Mouse (Mus musculus) gastrocnemius, postnatal 25 days (tissue): ENCODE data around the gene Ttyh2. TPM values are rescaled to one million over a fixed set of nuclear protein-coding genes. Genes with fewer than 3 reads are reported as not detected.
"Not testable (repeated sequence)": the region's sequence is repeated elsewhere in the genome, so short reads cannot be mapped to it uniquely, and the experiment has no call there.

Source experiments
- DNase-seq: peaks from one replicate; pipeline ENCODE4 v3.0.0; 2022
- total RNA-seq, 2 experiments: library from RNA; stranded (reverse); gene quantifications; 1 replicate in 1 of 2; 2 replicates in 1 of 2; pipeline ENCODE4 v1.2.3; 2021

Gene Ttyh2
- total RNA-seq, 2 experiments from 2014 or later = 17.9 to 20.1 TPM

- DNase-seq = no peak
Measured at GRCm38 (mm10) chr11:114657737-114658136, 17.5 kb upstream of the Ttyh2 start.

DNA sequence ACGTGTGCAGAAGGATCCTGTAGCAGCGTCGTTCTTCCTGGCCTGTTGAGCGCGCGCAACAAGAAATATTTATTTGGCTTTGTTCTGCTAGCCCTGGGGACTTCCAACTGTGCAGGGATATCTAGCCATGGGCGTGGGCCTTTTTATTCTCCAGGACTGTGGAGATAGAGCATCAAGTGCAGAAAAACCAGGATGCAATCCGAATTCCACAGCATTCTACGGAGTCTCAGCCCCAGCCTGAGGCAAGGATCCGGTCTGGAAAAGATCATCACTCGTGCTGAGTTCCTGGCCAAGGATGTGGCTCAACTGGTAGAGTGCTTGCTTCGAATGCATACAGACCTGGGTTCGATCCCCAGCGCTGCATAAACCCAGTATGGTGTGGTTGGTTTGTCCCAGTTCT lies 13.1 kb upstream of the Ttyh2 start:
- no peak for DNase-seq

GRCm38 (mm10) chr11:114662746-114663362 lies 12.4 kb upstream of the Ttyh2 start:
- peak; percentile 40 for DNase-seq

DNA sequence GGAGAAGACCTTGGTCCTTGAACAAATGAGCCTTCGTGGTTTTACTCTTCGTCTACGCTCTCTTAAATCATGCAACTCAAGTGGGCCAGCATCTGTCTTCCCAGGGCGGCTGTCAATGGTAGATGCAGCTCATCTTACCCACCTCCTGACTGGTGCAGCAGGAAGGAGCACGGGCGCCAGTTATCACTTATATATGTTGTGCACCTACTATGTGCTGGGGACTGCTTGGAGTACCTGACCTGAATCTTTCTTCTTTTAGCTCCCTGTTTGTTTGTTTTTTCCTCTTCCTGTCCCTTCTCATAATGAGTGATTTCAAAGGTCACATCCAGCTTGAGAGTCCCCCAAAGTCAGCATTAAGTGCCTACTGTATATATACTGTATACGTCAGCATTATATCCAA lies 11.1 kb upstream of the Ttyh2 start:
- DNase-seq = no peak

- DNase-seq = no peak
Measured at GRCm38 (mm10) chr11:114665463-114665862, 9.8 kb upstream of the Ttyh2 start.

DNA sequence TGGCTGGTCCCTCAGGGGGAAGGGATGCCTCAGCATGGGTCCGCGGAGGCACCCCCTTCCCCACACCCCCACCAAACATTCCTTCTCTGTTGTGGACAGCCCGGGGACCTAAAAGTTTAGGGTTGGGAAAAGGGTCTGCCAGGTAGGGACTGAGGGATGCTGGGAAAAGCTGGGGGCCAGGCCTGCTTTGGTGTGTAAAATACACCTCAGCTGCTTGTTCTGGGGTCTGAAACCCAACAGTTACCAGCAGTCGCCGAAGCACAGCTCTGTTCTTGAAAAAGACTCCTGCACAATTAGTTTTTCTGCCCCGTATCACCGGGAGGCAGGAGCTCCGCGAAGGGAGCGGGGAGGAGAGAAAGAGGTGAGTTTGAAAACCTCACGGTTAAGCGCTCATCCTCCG lies 8.4 kb upstream of the Ttyh2 start:
- DNase-seq = no peak

DNA sequence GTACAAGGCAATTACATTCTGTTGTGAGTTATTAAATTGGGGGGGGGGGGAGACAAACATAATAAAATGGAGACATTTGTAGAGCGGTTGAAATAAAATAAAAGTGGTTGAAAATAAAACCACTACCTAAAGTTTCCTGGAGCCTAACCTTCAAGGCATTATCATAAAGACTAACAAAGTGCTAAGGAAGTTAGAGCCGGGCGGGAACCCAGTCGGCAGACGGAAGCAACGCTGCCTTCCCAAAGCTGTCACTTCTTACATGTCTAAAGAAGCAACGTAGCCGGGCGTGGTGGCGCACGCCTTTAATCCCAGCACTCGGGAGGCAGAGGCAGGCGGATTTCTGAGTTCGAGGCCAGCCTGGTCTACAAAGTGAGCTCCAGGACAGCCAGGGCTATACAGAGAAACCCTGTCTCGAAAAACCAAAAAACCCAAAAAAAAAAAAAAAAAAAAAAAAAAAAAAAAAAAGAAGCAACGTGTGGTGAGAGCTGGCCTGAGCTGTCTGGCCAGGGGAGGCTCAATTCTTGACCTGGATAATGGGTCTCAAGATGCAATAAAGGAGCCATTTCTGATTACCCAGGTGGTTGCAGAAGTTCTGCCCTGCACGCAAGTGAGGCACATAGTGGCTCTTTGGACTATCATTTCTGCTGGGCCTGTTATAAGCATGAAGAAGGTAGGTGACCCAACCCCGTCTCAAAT lies 7.8 kb upstream of the Ttyh2 start:
- no peak for DNase-seq

DNA sequence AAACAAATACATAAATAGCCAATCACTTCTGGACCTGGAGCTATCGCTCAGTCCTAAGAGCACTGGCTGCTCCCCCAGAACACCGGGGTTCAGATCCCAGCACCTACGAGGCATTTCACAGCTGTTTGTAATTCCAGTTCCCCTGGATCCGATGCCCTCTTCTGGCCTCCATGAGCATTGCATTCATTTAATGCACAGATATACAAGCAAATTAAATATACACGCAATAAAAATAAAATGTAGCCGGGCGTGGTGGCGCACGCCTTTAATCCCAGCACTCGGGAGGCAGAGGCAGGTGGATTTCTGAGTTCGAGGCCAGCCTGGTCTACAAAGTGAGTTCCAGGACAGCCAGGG lies 7.3 kb upstream of the Ttyh2 start:
- not testable (repeated sequence) for DNase-seq

DNA sequence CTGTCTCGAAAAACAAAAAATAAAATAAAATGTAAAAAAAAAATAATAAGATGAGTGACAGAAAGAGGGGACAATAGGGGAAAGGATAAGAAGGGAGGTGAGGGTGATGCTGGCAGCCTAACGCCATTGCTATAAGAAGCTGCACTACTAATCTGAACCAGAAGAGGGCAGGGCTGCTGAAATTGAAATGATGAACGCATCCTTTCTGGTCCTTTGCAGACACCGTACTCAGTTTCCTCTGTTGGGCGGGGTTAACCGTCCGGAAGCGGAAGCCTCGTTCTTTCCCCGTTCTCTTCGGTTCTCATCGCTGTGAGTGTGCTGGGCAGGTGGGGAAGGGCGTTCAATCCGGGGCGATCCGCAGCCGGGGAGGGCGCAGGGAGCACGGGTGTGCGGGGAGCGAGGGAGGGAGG lies 6.9 kb upstream of the Ttyh2 start, which contains the start of gene Rpl38:
Gene Rpl38, plus strand, starts transcription at position 224 of the 410 bp plus-strand sequence.
- peak; percentile 88 for DNase-seq

DNA sequence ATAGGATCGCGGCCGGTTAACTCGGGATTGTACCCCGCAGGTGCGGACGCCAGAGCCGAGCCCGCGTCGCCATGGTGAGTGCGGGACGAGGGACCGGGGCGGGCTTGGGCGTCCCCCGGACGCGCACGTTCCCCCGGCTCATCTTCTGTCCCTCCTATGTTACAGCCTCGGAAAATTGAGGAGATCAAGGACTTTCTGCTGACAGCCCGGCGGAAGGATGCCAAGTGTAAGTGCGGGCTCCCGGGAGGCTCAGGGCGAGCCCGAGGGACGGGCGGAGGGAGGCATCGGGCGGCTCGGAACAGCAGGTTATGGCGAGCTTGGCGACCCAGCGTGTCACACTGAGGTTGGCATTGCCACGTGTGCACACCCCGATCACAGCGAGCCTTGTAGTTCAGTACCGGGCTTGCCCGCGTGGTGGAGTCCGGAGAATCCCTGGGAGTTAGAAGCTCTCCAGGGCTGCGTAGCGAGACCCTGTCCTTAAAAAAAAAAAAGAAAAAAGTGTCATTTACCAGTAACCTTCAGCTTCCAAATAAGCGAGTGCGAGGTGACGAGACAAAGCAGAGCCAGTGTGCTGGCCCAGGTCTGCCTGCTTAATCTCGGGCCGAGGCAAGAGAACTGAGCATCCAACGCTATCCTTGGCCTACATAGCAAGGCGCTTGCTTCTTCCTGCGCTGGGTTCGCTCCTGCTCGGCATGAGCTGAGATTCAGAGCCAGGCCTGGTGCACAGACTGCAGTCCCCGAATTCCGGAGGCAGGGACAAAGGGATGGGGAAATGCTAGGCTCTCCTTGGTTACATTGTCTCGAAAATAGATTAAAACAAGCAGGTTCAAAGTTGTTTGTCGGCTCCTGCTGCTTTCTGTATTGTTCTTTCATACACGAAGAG lies 6.2 kb upstream of the Ttyh2 start:
- DNase-seq = peak; percentile 66

DNA sequence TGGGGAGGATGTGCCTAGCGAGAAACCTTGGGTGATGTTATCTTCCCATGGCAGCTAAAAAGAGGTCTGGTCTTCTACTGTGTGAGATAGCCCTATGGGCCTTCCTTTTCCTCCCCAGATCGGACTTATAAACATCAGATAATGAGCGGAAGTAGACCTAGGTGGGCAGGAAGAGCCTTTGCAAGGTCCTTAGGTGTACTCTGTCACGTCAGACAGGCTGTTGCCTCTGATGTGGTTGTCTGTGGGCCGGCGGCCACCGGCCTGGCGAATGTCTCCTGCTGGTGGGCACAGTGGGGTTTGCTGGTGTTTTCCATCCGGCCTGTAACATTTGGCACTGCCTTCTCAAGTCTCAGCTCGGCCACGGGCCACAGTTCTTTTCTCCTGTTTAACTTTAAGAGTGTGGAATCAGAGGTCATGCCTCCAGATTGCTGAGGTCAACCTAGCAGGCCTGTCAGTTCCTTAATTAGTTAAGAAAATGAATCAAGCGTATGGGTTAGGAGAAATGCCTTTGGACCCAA lies 5.5 kb upstream of the Ttyh2 start:
- no peak for DNase-seq

GRCm38 (mm10) chr11:114671147-114671546 lies 4.1 kb upstream of the Ttyh2 start:
- no peak for DNase-seq

GRCm38 (mm10) chr11:114672794-114673718 lies 2.2 kb upstream of the Ttyh2 start:
- DNase-seq = no peak

GRCm38 (mm10) chr11:114673719-114674050 lies 1.5 kb upstream of the Ttyh2 start:
- DNase-seq = no peak

DNA sequence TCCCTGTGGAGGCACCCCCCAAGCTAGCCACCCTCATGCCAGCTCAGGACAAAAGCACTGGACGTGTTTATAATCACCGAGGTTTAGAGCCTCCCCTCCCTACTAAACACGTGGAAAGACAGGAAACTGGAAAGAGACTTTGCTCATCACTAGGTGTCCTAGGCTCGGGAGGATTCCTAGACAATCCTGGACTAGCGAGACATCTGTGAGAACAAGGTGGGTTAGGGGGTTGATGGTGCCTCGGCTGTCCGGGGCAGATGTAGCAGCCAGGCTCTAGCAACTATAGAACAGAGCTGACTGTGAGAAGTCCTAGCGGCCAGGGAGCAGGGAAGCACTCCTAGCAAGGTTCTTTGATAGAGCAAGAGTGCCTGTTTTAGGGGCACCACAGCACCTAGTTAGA lies 1.1 kb upstream of the Ttyh2 start:
- DNase-seq = no peak

DNA sequence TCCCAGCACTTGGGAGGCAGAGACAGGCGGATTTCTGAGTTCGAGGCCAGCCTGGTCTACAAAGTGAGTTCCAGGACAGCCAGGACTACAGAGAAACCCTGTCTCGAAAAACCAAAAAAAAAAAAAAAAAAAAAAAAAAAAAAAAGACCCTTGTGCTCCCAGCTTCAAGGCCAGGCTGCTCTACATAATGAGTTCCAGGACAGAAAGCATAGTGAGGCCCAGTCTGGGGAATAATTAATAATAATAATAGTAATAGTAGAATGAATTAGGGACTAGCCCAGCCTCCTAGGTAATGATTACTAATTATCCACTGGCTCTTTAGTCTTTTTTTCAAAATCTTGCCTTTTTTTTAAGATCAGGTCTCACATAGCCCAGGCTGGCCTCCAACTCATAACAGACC lies 435 bp upstream of the Ttyh2 start:
- DNase-seq = not testable (repeated sequence)

- peak; percentile 34 for DNase-seq
Measured at GRCm38 (mm10) chr11:114675826-114676401, 683 bp downstream of the Ttyh2 start.

DNA sequence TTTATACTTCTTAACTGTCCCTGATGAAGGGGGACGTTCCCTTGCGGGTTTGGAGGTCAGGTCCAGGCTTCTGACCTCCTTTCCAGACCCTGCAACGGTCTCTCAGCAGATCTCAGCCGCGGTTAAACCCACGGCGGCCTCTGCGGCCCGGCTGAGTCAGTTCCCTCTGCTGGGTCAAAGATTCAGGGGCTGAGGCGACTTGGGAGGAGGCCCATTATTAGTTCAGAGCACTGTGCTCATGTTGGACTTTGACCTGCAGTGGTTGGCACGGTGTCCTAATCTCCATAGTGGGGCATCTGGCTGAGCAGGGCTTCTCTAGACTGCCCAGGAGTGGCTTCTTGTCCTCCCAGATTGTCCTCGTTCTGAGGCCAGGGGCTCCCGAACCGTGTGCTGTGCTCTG lies 1.2 kb downstream of the Ttyh2 start:
- DNase-seq = no peak

DNA sequence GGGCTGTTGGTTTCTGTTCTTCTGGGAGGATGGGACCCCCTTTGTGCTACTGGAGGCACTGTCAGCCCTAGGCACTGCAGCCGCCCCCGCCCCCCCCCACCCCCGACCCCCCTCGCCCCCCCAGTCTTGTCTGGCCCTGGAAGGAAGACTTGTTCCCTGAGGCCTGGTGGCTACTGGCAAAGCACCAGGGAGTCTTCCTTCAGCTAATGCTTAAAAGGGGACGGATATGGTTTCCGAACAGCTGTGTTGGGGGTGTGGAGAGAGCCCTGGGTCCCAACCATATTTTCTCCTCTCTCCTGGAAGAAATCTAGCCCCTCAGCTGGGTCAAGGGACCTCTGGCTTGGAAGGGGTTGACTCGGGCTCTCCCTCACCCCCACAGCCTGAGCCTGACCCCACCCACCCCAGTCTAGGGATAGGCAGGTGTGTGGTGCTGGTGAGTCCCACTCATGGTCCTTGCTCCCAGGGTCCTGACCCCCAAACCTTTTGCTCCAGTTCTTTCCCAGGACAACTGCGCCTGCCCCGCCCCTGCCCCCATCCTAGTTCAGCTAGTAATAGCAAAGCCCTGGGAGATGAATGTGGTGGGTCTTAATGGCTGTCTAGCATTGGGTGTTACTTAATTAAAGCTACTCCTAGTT lies 1.8 kb downstream of the Ttyh2 start:
- DNase-seq = peak; percentile 48

- no peak for DNase-seq
Measured at GRCm38 (mm10) chr11:114679582-114679981, 4.4 kb downstream of the Ttyh2 start.

DNA sequence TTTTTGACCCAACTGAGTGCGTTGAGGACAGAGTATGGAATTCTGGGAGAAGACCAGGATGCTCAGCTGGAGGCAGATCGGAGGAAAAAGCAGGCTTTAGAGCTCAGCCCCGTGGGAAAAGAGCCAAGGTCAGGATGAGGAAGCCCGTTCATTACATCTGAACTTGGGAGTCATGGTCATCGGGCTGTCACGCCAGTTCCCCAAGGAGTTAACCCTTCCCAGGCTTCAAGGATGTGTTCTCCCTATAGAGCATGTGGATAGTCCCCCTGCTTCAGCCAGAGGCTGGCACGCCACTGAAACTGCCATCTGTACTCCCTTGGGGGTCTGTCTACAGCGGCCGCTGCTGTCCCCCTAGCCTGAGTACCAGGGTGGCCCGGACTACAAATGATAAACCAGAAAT lies 5.1 kb downstream of the Ttyh2 start:
- no peak for DNase-seq
